Mouse (Mus musculus): ENCODE data around the gene Fggy.

GRCm38 (mm10) chr4:95750186-95750585 is 192.9 kb downstream of the Fggy start:
- no peak for TF ChIP-seq CTCF (IDR thresholded peaks at IDR 0.05; ENCODE audit: low read depth)
- TF ChIP-seq EP300 (optimal IDR thresholded peaks at IDR 0.05) = no peak
